Mouse (Mus musculus) testis, adult 2 months (tissue): ENCODE data around the gene Baz1b.

ENCODE experiments used
- CTCF ChIP-seq: fragments of 200-500 bp; IDR thresholded peaks from 2 replicates; pipeline ENCODE4 v1.5.1; 2012; ENCODE audit warnings: low read depth, mild to moderate bottlenecking, inconsistent platforms, low read length, moderate library complexity; ENCODE audit not compliant: control insufficient read depth, insufficient read depth, insufficient replicate concordance
- POLR2A ChIP-seq: fragments of 200-500 bp; IDR thresholded peaks from 2 replicates; pipeline ENCODE4 v1.6.1; 2012; ENCODE audit warnings: low read depth, mild to moderate bottlenecking, inconsistent platforms, low read length, moderate library complexity; ENCODE audit not compliant: control insufficient read depth

GRCm38 (mm10) chr5:135148715-135149052 is 38.4 kb upstream of the Baz1b start:
- TF ChIP-seq CTCF (no peak), POLR2A (no peak)
